Mouse (Mus musculus) central nervous system, embryonic 11.5 days (tissue): ENCODE measurements around the gene 3110040N11Rik. TPM values are rescaled to one million over a fixed set of nuclear protein-coding genes. Genes with fewer than 3 reads are reported as not detected.

Source experiments
- polyA plus RNA-seq: library from polyadenylated mRNA; depleted of rRNA; stranded (reverse); fragments of >200 nt; gene quantifications from 2 replicates; pipeline ENCODE4 v1.2.3, GENCODE M21; 2012; rRNA removed

Gene 3110040N11Rik
- polyA plus RNA-seq = 48.2 and 62.8 TPM in 2 replicates

DNA sequence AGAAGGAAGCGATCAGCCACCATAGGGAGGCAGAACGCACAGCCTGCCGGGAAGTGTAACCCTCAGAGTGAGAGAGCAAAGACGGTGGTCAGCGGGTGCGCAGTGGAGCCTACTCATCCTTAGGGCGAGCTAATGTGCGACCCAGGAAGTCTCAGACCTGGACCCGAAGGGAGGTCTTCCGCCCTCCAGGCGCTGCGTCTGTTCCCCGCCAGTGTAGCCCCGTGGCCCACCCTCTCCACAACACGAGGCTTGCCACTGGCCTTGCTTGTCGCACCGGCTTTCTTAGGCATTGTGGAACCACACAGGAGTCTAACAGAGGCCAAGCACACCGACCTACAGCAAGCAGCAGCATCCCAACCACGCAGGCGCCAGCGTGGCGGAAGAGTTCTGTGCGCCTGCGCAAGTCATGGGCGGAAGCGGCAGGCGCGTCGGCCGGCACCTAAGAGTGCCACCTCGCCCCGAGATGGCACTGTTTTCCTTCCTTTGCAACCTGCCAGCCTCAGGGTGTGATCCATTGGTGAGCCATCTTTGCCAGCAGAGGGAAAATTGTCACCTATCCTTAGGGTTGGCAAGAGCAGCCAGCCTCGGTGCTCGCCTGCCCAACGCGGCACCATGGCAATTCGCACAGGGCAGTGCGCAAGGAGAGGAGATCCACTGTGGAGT, at the start of gene 3110040N11Rik:
Gene 3110040N11Rik, minus strand, starts transcription at position 384 of the 663 bp plus-strand sequence.

DNA sequence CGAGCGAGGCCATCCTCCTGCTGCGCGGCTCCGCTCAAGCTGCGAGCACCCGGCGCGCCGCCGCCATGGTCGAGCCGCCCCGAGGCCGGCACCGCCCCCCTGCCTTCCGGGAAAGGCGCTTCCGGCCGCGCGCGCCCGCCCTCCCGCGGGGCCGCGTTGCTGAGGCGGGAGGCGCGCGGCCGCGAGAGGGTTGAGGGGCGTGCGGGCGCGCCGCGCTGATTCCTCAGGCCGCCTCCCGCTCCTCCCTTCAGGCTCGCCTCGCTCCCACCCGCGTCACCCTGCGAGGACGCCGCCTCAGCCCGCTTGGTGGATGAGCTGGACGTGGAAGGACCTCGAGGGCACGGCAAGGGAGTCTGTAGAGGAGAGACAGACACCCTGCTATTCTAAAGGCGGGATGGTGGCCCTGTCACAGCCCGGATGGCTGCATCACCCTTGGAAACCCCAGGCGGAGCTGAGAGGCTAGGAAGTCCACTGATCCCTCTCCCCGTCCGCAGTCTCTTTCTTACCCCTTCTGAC, 40.2 kb upstream of the 3110040N11Rik start, which contains the start of gene Btbd1:
Gene Btbd1, minus strand, starts transcription at position 53 of the 516 bp plus-strand sequence.

DNA sequence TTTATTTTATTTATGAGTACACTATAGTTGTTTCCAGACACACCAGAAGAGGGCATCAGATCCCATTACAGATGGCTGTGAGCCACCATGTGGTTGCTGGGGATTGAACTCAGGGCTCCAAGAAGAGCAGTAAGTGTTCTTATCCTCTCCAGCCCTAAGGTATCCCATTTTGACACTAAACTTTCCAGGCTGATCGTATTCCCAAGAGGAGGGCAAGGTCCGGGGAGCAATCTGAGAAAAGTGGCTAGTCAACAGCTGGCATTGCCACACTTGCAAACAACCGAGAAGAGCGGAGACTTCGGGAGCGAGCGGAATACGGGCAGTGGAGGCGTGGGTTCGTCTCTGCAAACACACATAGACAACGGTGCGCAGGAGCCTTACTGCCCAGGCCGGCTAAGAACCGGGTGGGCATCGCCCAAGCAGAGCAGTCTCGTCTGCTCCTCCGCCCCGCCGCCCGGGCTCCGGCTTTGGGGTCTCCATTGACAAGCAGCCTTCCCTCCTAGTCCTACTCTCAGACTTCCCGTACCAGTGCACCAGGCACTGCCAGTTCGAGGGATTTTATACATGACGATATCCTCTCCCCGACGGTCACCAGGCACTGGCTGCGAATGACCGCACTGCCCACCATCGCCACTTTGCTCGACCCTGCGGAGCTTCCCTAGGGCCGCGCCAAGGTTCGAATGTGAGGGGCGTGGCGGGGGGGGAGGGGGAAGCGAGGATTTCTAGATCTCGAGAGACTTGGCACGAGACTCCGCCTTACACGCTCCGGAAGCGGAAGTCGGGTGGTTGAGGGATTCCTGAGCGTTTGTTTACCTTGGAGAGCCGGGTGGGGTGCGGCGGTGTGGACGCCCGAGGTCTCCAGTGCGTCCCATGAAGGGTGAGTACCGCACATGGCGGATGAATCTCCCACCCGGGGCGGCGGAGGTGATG, 26.8 kb downstream of the 3110040N11Rik start, which contains the start of gene Ramac:
Gene Ramac, plus strand, starts transcription at position 746 of the 930 bp plus-strand sequence.

Other genes starting within 250 kb of the 3110040N11Rik start
- gene Fsd2, start 222.5 kb downstream of the 3110040N11Rik start, polyA plus RNA-seq = 0.55 and 0.73 TPM in 2 replicates
- 8.6 and 13.1 TPM in 2 replicates for gene Whamm, start 218.2 kb downstream of the 3110040N11Rik start, polyA plus RNA-seq
- gene Homer2, start 82.0 kb downstream of the 3110040N11Rik start, polyA plus RNA-seq = 18.8 and 20.1 TPM in 2 replicates
- gene Ramac, start 26.6 kb downstream of the 3110040N11Rik start, polyA plus RNA-seq = 52.1 and 66.3 TPM in 2 replicates
- gene Btbd1, start 40.0 kb upstream of the 3110040N11Rik start, polyA plus RNA-seq = 51.4 and 70.3 TPM in 2 replicates
- not detected in 2 replicates for gene Gm10160, start 66.3 kb upstream of the 3110040N11Rik start, polyA plus RNA-seq
- gene Tm6sf1, start 69.5 kb upstream of the 3110040N11Rik start, polyA plus RNA-seq = 19.4 and 20.8 TPM in 2 replicates
- 39.1 and 41.8 TPM in 2 replicates for gene Hdgfl3, start 145.0 kb upstream of the 3110040N11Rik start, polyA plus RNA-seq
- 0.73 and 4.6 TPM in 2 replicates for gene Bnc1, start 202.8 kb upstream of the 3110040N11Rik start, polyA plus RNA-seq